Mouse (Mus musculus): ENCODE data around the gene Dolpp1.
A peak's percentile ranks its signal among the peaks of the same experiment; 100 is the strongest.

The Dolpp1 gene

DNA sequence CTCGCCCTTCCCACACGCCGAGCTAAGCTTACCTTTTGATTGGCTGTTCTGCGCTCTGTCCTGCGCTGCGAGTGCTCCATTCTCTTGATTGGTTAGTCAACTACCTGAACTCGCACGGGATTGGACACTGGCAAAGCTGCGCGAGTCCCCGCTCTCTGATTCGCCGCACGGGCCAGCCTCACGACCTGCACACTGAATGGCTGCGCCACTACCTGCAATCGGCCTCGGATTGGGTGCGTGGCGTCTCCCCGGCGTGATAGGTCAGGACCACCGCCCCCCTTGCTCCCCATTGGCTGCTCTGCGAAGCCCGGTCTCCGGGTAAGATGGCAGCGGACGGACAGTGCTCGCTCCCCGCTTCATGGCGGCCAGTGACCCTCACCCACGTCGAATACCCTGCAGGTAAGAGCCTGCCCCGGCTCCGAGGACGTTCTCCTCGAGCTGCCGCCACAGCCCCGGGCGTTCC, at the start of gene Dolpp1:
TSS of gene Dolpp1 (plus strand) at position 141 of the 463 bp plus-strand sequence.
- DNase-seq, result peak; percentile 97

DNA sequence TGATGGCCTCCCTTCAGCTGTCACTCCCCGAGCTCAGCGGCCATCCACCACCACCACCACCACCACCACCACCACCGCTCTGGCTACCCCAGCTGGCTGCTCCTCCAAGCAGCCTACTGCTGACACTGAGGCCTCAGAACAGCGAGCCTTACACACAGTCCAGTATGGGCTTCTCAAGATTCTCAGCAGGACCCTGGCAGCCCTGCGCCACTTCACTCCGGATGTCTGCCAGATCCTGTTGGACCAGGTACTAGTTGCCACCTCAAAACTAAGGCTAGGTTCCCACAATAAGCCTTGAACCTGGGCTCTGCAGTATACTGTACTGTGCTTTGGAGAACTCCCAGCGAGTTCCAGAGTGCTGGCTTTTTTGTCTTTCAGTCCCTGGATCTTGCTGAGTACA, 49.5 kb upstream of the Dolpp1 start:
- DNase-seq, result no peak

DNA sequence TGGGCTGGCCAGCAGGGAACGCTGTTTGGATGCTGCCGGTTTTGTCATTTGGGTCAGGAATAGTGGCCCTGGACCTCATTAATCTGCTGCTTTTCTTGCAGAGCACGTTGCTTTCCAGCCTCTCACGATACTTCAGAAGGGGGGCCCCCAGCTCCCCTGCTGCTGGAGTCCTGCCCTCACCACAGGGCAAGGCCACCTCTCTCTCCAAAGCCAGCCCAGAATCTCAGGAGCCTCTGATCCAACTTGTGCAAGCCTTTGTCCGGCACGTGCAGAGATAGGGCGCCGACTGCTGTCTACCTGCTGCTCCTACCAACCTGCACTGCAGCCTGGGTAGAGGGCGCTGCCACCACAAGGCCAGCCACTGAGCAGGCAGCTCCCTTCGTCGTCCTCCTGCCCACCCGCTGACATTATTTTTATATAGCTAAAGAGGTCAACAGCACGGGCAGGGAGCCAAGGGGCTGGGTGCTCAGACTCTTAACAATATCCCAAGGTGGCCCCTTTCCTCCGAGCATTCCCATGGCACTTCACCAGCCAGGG, 48.4 kb upstream of the Dolpp1 start:
- no peak for DNase-seq

DNA sequence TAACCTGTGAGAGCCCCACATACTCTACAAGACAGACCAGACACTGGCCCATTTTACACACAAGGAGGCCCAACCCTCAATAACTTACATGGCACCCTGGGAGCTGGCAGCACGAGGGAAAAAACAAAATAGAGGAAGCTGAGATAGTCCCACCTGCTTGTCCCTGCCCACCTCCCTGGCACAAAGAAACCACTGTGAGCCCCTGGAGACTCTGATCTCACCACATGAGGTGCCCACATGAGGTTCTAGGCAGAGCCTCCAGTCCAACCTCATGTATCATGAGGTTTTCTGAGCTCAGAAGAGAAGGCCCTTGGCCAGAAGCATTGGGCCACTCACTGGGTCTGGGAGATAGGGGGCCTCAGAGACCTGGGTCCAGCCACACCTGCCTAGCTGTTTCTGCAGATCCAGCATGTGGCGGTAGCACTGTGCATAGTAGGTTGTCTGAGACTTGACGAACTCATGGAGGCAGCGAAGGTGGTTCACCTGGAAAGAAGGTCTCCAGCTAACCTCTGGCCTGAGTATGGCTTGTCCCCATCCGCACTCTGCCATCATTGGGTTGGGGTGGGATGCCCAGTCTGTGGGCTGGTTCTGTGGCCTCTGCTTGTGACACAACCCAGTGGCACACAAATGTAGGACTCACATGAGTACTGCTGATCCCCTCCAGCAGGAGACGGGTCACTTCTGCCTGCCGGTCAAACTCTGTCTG, 45.9 kb upstream of the Dolpp1 start:
- no peak for DNase-seq

DNA sequence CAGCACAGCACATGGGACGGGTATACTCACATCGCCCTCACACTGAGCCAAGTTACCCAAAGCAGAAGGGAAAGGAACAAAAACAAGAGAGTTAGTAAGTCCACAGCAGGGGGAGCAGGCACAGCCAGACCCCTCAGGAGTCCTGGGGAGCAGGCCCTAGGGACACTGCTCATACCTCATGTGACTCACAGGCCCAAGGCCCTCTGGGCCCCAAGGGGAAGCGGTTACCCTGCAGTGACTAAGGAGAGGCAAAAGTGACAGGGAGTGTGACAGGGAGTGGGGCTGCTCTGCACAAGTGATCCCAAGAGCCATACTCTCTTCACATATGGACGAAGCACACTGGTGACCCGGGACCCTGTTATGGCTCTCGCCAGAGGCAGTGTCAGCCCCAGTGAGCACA, 42.9 kb upstream of the Dolpp1 start:
- no peak for DNase-seq

DNA sequence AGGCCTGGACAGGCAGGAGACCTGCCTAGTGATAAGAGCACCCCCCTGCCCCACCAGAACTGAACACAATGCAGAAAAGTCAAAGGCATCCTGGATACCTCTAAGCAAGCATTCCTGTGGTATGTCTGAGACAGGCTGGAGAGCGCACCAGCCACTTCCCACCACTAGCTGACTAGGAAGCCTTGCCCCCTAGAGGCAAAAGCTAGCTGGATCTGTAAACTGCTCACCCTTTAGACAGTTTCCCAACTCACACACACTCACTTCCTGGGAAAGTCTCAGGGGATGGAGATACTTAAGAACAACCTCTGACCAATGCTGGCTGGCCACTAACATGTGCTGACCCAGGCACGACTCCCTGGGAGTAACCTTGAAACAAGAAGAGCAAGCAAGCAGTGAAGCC, 40.9 kb upstream of the Dolpp1 start:
- no peak for DNase-seq

DNA sequence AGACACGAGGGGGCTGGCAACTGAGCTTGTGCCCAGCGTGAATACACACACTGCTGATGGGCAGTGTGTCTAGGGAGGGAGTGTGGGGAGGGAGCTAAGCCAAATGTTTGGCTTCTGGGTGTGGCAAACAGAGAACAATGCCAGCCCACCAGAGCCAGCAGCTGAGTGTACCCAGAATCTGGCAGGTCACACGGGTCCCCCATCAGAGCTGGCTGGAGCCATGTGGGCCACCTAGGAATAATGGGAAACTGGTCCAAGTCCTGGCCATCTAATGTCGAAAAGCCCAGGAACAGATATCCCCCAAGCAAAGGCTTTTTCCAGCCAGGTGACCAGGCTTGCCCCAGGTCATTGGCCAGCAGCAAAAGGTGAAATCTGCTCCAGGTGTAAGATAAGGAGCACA, 36.2 kb upstream of the Dolpp1 start:
- no peak for DNase-seq

DNA sequence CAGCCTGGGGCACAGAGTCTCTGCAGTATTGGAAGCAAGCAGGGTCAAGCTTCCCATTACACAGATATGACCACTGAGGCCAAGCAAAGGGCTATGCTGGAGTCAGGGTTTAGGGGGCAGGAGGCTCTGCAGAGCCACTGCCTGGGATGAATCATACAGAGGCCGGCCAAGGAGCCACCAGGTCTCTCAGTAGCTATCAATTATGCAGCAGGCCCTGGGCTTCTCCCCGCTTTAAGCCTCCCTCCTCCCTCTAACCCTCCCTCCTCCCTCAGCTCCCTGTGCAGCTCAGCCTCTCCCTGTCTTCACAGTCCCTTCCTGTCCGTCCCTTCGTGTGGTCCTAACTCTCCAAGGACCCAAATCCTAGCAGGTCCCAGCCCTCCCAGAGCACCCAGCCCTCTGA, 35.8 kb upstream of the Dolpp1 start:
- DNase-seq, result no peak

DNA sequence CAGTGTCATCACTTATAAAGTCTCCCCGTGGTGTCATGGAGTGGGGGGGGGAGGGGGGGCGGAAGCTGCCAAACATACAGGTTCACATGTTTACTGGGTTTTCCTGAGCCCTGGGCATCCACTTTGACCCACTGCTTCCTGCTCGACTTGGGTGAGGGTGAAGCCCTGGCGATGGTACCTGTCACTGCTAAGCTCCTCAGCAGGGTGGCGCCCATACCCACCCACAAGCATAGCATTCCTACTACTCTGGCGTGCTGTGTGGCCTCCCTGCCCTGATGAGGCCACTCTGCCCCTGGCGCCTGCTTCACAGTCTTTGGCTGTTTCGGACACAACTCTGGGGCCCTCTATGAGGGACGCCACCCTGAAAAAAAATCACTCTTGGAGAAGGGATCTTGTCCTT, 35.1 kb upstream of the Dolpp1 start:
- DNase-seq, result no peak

DNA sequence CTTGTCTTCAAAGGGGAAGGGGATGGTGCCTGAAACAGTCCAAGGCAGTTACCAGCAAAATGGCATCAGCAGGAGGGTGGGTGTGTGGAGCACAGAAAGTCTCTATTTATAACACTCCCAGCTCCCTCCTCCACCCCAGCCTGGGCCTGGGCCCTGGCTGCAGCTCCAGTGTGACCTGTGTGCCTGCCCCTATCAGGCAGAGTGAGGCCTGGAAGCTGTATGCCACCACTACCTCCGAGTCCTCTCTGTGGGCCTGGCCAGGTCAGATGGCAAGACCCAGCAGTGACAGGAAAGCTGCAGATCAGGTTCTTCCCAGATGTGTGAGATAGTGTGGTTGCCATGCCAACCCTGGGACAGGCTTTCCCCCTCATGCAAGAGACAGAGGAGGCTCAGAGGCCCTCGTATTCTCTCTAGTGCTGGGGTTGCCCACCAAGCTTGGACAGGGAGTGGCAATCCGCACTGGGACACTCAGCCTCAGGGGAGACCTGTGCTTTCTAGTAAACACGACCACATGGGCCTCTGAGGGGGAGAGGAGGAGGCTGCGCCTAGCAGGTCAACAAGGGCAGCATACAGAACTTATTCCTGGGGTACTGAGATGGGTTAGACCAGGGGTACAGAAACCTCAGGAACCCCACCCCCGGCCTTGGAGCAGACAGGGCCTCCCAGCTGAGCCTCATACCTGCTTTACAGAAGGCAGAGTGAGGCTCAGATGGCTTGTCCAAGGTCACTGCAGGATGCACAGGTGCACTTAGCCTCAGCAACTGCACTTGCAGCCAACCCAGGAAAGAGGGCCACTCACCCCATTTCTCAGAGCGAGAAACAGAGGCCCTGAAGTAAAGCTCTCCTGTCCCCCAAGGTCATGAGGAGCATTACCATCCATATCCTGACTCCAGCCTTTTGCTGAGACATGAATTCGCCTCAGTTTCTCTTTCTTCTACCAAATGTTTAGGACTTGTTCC, 34.2 kb upstream of the Dolpp1 start:
- DNase-seq, result peak; percentile 27

DNA sequence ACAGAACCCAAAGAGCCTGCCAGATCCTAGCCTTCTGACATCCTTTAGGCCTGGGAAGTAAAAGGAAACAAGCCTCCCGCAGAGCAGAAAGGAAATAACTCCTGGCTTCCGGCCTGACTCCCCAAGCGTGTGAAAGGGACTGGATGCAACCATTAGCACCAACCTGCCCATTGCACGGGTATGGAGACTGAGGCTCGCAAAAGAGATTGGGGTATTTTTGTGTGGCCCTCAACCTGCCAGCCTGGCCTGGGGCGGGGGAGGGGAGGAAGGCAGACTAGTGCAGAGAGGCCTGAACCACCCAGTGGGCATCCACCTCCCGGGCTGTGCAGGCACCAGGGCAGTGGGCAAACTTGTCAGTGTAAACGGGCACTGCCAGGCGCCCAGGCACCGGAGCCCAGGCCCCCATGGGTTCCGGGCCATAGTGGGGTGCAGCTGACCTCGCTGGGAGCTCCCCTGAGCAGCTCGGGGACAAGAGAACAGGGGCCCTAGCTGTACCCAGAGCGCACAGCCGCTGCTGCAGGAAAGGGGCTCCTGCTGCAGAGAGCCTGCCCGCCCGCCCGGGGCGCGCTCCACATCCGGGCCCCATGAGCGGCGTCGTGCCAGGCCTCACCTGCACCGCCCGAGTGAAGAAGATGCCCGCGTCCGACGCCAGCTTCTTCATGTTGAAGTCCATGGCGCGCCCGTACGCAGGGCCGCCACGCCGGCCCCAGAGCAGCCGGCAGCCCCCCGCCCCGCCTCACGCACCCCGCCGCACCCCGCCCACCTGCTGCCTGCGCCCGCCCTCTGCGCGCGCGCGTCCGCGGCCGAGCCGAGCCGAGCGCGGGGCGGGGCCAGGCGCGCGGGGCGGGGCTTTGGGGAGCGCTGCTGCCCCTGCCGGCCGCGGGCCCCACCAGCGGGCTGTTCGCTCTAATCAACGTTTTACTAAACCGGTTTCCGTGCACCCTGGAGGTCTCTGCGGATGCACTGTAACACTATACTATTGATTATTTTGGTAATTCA, 33.2 kb upstream of the Dolpp1 start, which contains the start of gene Sh3glb2:
TSS of gene Sh3glb2 (minus strand) at position 805 of the 999 bp plus-strand sequence.
- peak; percentile 90 for DNase-seq

DNA sequence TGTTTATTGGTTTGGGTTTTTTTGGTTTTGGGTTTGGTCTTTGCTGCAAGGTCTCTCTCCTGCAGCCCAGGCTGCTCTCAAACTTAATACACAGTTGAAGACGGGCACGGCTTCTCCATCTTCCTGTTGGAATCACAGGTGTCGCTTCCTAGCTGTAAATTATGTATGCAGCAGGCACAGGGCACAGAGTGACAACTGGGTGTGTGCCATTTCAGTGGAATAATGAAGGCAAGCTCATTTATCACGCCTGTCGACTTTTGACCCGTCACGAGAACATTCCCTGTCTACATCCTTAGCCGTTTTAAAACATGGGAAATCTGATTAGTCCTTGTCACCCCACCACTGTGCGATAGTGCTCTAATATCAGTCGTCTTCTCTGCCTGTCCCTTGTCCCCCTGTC, 31.4 kb upstream of the Dolpp1 start:
- DNase-seq, result no peak

DNA sequence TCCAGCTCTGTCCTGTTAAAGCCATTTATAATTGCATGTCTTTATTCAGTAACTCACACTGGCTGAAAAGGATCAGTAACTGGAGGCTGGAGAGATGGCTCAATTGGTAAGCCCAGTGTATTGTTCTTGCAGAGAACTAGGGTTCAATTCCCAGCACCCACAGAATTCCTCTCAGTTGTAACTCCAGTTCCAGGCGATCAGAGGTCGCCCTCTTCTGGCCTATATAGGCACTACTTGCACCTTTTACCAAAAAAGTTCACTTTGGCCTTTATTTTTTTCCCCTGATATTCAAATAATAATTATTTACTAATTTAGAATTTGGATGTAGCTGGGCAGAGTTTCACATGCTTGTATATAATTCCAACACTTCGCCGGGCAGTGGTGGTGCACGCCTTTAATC, 29.2 kb upstream of the Dolpp1 start:
- DNase-seq, result no peak

DNA sequence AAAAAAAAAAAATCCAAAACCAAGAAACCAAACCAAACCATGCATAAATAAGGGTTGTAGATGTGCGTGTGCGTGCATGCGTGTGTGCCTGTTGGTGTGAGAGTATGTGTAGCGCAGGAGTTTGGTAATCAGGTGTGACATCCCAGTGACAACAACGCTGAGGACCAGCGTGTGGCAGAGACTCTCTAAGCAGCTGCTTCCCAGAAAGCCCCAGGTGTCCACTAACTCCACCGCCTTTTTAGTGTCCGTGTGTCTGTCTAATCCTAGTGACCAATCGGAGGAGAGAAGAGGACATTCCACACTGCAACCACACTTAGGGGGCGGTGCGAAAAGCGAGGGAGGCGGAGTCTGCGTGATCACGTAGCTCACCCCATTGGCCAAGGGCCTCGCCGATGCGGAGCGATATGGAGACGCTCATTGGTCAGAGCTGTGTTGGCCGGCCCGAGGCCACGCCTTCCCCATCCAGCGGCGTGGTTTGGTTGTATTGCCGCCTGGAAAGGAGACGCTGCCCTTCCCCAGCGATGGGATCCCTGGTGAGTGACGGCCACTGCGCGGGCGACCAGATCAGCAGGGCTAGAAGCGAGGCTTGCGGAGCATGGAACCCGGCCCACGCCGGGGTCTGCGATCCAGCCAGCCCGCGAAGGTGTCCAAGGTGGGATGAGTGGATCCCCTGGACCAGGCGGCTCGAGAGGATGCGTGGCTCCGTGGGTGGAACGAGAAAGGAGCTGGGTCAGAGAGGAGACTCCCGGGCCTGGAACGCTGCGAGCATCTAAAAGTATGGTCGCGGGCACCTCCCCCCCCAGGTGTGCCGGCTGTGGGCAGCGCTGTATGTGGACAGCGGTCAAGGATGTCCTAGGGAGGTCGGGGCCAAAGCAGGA, 28.0 kb upstream of the Dolpp1 start, which contains the start of gene Miga2:
TSS of gene Miga2 (plus strand) at position 461 of the 878 bp plus-strand sequence.
- DNase-seq, result peak; percentile 96

DNA sequence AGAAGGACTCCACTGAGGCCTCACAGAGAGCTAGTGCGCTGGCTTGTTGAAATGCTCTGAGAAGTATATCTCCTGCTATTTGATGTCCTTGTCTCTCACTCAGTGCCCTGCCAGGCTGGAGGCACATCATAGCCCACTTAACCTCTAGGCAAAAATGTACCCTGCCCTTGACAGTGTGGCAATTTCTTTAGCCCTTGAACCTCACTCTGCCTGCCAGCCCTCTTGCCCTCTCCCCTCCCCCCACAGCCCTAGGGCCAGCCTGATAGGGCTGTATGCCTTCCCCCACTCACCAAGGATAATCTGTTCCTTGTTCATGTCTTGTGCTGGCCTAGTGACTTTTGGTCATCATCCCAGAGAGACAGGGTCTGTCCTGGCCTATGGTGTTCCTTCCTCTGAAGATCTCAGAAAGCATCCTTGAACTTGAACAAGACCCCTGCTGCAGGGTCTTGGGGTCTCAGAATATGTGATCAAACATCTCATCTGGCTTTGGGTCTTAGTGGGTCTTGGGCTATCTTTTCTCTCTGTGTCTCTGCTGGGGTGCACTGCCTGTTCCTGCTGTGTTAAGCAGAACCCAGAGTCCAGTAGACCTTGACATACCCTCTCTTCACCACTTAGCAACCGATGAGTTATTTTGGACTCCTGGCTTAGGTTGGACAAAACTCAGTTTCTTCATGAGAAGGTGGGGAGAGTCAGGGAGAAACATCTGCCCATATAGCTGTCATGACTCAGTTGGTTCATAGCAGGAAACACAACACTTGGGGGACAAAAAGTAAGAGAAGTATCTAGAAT, 26.6 kb upstream of the Dolpp1 start:
- no peak for DNase-seq

DNA sequence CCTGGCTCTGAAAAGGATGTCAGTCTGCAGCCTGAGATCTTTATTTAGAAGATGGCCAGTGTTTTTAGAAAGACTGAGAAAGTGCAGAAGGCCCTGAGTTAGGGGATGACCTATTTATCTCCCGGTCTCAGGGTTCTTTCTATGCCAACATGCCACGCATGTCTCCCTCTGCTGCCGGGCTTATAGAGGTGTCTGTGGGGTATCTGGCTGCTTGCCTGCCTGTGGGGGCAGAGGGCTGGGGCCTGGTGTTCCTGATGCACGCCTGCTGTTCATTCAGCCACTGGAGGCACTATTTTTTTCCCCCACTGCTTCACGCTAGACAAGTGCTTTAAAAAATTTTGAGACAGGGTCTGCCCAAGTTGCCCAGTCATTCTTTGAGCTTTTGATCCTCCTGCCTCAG, 25.9 kb upstream of the Dolpp1 start:
- DNase-seq, result no peak

DNA sequence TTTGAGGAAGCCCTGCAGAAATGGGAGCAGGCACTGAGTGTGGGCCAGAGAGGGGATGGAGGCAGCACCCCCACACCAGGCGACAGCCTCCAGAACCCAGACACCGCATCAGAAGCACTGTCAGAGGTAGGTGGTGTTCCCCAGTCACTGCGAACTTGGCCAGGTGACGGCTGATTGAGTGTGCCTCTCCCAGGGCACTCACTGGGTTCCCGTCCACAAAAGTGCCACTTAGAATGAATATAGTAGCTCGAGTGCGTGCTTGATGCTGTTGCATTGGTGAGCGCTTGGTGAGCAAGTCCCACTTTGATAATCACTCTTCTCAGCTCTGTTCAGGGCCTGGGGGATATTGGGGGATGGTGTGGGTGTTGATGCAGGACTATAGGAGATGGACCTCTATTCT, 20.5 kb upstream of the Dolpp1 start:
- no peak for DNase-seq

DNA sequence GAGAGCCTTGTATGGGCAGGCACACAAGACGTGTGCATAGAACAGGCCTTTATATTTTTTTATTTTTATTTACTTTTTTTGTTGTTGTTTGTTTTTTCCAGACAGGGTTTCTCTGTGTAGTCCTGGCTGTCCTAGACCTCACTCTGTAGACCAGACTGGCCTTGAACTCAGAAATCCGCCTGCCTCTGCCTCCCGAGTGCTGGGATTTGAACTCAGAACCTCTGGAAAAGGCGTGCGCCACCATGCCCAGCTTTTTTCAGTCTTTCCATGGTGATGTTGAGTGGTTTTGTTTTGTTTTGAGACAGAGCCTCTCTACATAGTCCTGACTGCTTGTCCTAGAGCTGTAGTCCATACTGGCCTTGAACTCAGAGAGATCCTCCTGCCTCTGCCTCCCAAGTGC, 19.3 kb upstream of the Dolpp1 start:
- no peak for DNase-seq

DNA sequence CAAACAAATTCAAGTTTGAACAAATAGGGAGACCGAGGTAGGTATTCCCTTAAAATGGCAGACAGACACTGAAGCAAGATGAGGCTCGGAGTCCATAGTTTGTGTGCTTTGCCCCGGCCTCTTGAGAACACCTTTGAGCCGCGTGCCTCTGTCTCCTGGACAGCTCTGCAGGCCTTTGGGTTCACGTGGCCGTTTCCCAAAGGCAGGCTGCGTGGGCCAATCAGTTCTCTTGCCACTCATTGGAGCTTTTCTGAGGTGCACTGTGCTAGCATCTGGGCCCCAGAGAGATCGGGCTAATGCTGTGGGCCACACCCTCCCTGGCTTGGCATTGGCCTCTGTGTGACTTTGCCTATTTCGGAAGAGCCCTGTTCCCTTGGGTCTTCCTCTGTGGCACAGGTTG, 16.2 kb upstream of the Dolpp1 start:
- no peak for DNase-seq

DNA sequence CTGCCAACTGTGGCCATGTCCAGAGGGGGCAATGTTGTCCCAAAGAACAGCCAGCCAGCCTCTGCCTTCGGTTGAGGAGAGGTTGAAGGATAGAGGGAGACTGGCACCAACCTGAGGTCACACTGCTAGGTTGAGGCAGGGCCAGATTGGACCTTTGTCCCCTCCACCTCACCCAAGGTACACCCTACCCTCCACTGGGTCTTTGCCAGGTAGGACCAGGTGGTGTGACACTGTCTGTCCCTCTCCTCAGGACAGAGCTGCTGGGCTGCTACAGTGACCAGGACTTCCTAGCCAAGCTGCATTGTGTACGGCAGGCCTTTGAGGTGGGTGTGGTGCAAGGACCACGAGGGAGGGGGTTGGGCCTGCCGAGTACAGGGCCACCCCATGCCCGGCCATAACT, 14.3 kb upstream of the Dolpp1 start:
- no peak for DNase-seq

Measured in thymus, postnatal 14 days (tissue).